Mouse (Mus musculus): ENCODE data around the gene Tcp10c.
"Not testable (repeated sequence)": the region's sequence is repeated elsewhere in the genome, so short reads cannot be mapped to it uniquely, and the experiment has no call there.

Tcp10c gene

DNA sequence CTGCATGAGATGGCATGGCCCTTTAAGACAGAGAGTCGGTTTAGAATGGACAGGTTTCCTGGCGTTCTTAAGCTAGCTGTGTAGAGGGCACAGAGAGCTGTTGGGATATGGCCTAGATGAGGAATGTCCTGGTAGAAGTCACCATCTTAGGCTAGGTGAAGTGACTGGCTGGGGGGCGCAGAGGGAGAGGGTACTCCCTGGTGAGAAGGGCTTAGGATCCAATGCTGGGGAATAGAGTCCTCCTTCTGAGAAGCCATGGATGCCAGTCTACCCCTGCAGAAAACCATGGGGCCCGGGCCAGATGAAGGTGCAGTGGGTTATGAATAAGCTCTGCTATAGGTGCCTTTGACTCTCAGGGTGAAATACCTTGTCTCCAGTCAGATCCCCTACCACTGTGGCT lies at the start of gene Tcp10c:
Gene Tcp10c (plus strand): TSS at position 52 of the 400 bp plus-strand sequence.
- not testable (repeated sequence) for DNase-seq (ENCODE audit: low read depth, low spot score)

DNA sequence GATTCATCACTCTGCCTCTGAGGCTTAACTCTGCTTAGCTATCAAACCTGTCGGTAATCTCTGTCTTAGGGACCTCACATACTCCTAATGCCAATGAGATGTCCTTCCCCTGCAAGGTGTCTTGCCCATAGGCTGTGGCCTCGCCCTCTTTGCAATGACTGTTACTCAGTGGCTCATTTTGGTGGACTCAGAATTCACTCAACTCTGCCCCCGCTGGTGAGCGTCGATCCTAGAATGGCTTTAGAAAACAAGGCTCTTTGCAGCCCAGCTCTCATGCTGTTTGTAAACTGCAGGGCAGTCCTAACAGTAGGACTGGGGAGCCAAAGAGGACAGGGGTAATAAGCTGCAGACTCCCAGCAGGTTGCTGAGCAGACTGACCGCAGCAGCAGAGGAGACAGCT lies 46.5 kb upstream of the Tcp10c start:
- DNase-seq (ENCODE audit: low read depth, low spot score) = not testable (repeated sequence)

DNA sequence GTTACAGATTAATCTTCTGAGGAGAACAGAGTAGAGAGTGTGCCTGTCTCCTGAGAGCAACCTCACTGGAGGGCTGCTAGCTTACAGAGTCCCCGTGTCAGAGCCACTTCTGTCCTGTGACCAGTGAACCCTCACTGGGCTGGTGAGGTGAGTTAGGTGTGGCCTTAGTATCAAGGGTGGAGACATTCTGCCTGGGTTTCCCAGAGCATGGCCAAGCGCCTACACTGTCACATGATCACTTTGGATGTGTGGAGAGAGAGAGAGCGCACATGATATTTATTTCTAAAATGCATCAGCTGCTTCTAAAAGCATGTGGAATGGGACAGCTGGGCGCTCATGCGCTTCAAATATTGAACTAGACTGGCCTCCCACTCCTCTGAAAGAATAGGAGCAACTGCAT lies 46.0 kb upstream of the Tcp10c start:
- DNase-seq (ENCODE audit: low read depth, low spot score) = not testable (repeated sequence)

DNA sequence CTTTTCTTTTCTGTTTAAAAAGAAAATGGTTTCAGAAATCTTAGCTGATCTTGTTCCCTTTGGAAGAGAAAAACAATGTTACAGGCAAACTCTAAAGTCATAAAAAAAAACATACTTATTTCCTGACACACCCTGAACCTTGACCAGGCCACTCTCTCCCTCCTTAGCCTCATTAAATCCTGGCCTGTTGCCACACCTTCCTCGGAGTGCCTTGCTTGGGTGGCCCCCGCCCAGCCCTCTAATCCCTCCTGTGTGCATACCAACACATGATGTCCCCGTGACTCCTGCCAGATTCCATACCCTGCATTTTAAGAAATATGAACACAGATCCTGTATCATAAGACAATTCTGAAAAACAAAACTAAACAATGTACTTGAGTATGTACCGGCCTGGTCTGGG lies 45.6 kb upstream of the Tcp10c start:
- DNase-seq (ENCODE audit: low read depth, low spot score) = not testable (repeated sequence)

DNA sequence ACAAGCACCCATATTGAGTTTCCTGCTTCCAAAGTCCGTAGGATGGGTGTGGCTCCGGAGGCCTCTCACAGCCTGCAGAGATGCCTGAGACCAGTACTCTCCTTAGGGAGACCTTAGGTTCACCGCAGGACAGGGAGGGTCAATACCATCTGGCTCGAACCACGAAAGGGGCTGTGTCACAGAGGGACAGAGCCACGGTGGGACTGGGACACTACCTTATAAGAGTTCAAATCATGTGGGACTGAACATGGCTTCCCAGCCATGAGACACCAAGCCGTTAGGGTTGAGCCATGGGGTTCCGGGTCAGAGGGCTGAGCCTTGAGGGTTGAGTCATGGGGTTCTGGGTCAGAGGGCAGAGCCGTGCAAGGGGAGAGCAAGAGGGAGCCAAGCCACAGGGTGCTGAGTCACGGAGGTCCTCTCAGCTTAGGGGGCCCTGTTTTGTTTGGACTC lies 45.2 kb upstream of the Tcp10c start:
- DNase-seq (ENCODE audit: low read depth, low spot score) = not testable (repeated sequence)

DNA sequence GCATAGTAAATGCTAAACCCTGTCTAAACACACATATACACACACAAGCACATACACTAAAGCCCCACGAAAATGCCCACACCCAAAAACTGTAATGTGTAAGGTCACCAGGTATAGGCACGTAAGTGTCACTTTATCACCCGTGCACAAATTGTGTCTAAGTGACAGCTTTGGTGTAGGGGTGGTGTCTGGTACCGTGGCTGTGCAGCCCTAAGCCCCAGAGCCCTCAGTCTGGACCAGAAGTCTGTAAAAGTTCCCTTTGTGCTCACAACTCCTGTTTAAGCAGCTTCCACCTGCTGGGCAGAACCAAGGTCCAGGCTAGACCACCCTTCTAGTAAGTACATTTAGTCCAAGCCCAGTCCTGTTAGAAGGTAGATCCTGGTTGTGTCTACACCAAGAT lies 24.4 kb upstream of the Tcp10c start:
- not testable (repeated sequence) for DNase-seq (ENCODE audit: low read depth, low spot score)

DNA sequence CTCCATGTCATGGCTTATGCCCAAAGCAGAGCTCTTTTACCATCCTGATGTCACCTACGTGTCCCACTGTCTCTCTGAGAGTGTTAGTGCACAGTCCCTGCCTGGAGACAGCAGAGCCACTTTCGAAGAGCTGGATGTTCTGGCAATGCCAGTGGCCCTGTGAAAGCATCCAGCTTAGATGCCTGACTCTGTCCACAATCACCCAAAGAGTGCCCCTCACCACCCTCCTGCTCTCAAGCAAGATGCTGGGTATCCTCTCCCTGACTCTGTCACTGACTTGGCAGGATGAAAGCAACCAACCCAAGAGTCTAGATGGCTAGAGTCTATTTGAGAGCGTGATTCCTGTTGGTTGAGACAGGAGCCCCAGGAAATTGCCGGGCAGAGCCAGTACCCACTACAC lies 23.2 kb upstream of the Tcp10c start:
- DNase-seq (ENCODE audit: low read depth, low spot score) = not testable (repeated sequence)

DNA sequence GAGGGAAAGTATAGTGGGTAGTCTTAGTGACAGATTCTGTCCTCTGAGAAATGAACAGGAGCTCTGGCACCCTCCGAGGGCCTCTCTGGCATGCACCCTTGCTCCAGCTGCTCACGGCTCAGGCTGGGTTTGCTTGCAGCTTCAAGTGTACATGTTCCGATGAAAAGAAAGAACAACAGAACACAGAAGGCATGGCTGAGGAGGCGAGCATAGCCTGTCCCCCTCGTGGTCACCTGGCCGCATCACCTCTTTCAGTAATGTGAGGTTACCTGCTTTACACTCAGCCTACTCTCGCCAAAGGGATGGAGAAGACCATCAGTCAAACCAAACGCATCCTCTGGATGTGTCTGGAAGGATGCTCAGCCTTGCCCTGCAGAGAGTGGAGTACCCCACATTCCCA lies 21.9 kb upstream of the Tcp10c start:
- not testable (repeated sequence) for DNase-seq (ENCODE audit: low read depth, low spot score)

DNA sequence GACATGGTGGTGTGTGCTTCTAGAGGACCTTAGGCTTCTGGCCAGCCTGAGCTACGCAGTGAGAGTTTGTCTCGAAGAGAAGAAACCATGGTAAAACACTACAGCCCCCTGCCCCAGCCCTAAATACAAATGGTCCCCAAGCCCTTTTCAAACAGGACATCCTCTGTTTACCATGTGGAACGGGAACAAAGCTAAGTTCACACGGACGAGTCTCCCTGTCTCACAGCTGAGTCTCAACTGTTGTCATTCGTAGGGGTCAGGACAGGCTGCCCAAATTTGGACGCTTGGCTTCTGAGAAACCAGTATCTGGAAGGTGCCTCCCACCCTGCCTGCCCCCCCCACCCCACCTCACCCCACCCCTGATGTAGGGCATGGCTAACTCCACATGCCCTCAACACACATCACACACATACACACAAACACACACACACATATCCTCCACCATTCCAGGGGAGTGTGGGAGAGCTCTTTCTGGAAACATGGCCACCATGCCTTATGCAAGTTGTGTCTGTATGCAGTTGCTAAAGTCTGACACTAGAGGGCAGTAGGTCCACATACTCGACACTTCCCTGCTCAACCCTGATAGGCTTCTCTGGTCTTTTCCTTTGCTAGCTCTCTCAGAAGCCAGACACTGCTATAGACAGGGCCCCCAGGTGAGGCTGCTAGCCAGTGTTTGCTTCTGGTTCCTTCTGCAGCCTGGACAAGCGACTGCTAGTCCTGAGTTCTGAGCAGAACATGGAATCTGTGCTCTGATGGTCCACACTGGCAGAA lies 17.2 kb upstream of the Tcp10c start:
- DNase-seq (ENCODE audit: low read depth, low spot score) = peak; percentile 67

DNA sequence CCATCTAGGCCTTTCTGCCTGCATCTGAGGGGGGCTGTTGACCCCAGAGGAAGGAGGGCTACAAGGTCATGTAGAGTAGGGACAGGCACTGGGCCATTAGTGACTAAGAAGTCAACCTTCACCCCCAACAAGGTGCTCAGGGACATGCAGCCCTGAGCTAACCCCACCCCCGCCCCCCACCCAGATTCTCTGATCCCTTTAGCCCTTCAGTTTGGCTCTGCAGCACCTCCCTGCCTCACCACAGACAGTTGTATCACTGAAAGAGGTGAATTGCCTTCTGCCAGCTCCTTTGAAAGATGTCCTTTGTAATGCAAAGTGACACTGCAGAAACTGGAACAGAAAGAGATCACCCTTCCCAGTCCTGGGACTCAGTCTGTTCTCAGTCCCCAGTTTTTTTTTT lies 16.4 kb upstream of the Tcp10c start:
- not testable (repeated sequence) for DNase-seq (ENCODE audit: low read depth, low spot score)

DNA sequence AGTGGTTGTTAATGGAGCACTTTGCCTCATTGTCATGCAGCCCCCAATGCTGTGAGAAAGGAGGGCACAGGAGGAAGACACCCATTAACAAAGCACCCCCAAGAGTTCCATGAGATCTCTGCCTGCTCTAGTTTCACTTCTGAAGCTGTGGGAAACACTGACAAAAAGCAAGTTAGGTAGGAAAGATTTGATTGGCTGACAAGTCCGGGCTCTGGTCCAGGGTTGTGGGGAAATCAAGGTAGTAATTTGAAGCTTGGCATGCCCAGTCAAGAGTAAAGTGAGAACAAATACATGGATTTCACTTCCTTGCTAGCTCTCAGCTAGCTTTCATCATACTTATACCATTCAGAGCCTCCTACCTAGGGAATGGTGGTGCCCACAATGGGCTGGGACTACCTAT lies 14.3 kb upstream of the Tcp10c start:
- DNase-seq (ENCODE audit: low read depth, low spot score) = not testable (repeated sequence)

DNA sequence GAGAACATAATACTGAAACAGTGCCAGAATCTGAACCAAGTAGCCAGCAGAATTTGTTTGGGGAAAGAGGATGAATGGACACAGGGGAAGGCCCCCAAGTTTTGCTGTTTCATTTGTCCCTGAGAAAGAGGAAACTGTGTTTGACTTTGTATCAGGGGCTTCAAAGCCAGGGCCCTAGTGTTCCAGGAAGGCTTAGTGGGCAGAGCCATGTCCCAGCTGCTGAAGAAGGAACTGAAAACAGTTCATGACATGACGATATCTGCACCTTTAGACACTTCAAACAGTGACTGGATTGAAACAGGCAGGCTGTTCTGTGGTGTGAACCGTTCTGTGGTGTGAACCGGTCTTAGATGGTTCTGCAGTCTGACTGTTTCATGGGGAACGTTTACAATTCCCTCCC lies 8.4 kb upstream of the Tcp10c start:
- DNase-seq (ENCODE audit: low read depth, low spot score) = not testable (repeated sequence)

DNA sequence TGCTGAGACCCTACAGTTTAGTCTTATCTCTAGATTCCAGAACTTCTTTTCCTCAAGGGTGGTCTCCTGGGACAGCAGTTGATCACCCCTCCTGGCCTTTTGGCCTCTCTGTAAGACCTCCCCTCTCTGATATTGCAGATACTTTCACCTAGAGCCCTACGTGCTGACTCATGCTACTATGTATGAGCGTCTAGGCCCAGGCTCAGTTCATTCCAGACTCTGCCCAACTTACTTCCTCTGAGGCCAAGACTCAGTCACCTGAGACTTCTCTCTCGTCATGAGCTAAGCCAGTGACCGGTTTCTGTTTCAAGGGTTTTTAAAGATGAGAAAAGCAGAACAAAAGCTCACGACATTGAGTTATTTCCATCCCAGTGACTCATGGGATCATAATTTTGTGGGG lies 4.8 kb upstream of the Tcp10c start:
- not testable (repeated sequence) for DNase-seq (ENCODE audit: low read depth, low spot score)

DNA sequence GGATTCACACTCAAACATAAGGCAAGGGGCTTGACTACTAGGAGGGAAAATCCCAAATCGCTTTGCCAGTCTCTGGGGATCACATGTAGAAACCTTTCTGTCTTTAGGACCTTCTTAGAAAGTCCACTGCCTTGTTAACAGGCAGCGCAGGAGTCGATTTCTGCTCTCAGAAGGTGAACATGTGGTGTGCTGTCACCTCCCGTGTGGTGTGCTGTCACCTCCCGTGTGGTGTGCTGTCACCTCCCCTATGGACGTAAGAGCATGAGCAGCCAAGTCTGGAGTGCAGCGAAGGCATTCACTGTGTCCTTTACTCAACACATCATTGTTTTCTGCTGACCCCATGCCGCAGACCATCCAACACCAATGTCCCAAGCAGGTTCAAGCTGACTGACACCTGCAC lies 1.1 kb upstream of the Tcp10c start:
- DNase-seq (ENCODE audit: low read depth, low spot score) = not testable (repeated sequence)

DNA sequence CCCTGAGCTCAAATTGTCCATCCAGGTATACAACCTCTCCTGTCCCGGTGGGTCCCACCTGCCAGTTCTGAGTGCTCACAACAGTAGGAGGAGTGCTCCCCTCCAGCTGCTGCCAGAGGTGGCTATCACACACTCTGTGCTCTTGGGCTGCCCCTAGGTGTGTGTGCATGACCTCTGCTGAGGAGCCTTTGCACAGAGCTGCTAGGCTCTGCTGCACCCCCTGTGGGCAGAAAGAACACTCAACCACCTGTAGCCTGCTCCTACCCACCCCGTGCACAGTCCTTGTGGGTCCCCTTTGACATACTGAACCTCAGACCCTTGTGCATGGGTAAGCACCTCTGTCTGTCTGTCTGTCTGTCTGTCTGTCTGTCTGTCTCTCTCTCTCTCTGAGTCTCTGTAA lies 8.1 kb downstream of the Tcp10c start:
- not testable (repeated sequence) for DNase-seq (ENCODE audit: low read depth, low spot score)

DNA sequence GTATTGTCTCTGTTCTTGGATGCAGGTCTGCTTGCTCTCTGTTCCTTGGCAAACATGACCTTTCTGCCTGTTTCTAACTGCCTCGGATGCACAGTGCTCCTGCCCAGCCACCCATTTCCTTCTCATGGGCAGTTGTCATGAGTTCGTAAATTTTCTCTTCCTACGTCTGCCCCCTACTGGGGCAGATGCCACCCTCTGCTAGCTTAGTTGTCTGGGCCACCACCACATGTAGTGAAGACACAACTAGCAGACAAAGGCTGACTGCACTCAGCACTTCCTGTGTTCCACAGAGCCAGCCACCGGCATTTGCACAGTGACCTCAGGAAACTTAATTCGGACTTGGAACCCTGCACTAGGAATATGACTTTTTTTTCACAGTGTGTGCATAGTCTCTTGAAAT lies 9.4 kb downstream of the Tcp10c start:
- DNase-seq (ENCODE audit: low read depth, low spot score) = not testable (repeated sequence)

DNA sequence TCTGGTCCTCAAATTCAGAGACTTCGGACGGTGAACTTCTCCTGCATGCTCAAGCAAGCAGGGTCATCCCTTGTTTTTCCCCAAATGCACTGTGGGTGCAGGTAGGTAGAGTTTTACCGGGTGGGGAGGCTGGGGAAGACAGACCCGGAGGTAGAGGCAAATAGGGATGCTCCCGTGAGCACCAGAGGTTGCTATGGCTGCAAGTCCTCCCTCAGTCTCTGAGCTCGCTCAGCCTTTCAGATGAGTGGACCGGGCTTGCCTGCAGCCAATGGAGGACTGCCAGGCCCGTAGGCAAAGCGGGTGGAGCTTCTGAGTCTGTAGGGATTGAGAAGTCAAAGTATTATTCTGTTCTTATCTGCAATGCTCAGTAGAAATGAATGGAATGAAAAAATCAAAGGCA lies 9.8 kb downstream of the Tcp10c start:
- DNase-seq (ENCODE audit: low read depth, low spot score) = not testable (repeated sequence)

DNA sequence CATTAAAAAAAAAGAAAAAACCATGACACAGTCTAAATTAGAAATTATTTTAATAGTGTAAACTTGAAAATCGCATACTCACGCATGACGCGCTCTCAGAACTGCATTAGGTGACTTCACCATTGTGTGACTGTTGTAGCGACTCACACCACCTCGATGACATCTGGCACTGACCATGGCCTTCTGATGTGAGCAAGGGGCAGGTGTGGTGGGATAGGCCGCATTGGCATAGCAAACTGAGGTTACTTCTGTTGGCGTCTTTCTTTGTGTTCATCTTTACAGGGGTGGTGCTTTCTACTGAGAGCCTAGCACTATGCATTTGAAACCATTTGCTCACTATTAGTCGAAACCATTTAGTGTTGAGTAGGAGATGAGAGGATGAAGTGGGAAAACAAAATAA lies 12.8 kb downstream of the Tcp10c start:
- not testable (repeated sequence) for DNase-seq (ENCODE audit: low read depth, low spot score)

DNA sequence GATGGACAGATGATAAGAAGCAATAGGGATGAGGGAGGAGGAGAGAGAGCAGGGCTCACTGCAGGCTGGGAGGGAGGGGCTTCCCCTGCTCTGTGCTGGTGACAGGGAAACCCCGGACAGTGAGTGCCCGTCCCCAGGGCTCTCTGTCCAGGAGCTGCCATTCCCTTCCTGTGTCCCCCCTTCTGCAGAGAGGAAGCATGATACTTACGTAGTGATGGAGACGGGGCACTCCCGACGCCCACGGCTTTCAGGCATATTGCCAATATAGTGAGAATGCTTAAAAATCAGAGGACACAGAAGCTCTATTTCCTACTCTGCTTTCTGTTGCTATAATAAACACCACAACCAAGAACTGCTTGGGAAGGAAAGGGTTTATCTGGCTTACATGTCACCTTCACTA lies 14.3 kb downstream of the Tcp10c start:
- not testable (repeated sequence) for DNase-seq (ENCODE audit: low read depth, low spot score)

DNA sequence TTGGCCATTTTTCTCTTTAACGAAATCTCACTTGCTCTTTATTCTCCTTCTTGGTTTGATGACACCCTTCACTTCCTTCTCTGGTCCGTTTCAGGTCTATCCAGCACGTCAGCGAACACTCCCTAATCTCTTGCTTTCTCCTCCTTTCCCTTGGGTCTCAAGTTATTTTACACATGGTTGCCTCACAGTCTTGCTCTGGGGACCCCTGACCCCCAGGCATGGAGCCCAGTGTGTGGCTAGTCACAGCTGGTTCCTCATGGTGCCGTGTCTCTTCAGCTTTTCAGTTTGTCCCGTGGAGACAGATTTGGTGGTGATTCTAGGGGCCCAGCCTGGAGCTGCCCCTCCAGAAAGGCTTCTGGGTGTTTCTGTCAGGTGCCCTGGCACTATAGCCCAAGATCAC lies 16.4 kb downstream of the Tcp10c start:
- DNase-seq (ENCODE audit: low read depth, low spot score) = not testable (repeated sequence)

DNA sequence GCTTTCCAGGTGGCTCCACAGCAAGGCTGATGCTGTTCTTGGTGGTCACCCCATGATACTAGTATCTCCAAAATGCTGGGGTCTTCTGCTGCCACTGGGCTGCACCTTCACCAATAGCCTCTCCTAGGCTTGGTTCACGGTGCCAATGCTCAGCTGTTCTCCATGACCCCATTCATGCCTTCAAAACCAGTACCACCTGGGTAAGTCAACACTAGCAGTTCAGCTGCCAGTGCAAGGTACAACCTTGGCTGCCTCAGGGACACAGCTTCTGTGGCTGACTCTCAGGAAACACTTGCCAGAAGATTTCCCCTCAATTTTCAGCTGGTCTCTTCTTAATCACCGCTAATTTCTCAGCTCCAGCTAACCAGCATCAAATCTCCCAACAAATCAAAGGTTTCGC lies 24.0 kb downstream of the Tcp10c start:
- not testable (repeated sequence) for DNase-seq (ENCODE audit: low read depth, low spot score)

DNA sequence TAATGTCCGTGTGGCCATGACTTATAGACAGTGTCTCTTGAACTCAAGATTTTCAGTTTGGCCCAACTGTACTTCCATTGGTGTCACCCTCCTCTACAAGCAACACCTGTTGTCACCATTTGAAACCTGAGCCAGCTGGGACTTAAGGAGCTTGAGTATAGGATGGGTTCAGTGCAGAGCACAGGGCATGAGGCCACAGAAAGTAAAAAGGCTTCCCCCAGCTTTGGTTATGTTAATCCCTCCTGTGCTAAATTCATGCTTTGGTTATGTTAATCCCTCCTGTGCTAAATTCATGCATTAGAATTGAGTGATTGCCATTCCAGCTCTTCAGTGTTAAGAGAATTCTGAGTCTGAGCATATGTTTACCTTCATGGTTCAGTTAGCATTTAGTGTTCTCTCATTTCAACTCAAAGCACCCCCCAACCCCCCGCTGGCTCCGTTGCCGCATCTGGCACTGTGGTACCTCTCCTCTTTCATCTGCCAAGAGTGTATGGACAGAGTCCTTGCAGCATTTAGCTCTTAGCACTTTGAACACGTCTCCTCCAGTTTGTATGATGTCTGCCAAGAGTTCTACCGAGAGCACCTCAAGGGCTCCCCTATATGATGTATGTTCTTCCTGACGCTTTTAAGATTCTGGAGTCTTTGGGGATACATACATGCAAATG lies 25.7 kb downstream of the Tcp10c start:
- not testable (repeated sequence) for DNase-seq (ENCODE audit: low read depth, low spot score)

DNA sequence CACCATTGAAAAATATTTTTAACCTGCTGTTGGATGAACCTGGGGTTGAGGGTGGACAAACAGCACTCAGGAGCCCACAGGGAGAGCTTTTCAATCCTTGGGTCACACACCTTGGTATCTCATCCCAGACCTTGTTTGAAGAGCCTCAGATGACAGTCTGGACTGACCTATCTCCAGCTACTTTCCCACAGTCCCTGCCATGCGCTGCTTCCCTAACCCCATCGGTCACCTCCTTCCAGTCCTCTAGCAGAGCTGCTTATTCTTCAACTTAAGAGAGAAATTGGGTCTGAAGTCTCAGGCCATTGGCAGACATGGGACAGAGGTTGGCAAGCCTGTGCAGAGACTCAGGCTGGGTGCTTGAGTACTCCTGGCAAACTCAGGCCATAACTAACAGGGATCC lies 26.9 kb downstream of the Tcp10c start:
- not testable (repeated sequence) for DNase-seq (ENCODE audit: low read depth, low spot score)
